In the genomic region with DNA sequence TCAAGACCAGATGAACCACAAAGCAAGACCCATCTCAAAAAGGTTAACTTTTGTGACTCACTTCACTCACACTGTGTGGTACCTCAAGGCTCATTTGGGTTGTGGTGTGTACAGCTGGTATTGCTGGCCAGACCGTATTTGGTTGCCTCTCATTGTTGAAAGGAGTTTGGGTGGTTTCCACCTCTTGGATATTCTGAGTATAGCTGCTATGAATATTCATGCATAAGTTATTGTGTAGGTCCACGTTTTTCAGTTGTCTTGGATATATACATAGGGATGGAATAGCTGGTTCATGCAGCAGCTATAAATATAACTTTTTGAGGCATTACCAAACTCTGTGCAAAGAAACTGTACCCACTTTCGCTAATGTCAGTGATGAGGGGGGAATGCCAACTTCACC, we compare ENCODE assay signal across 17 mouse cellular contexts.
"Had no signal": no experiment of that assay in that cellular context is flagged by ENCODE, and none has a peak within 500 bp of the region (broad histone marks: within the 10 kb centered on the region; RNA-seq: fewer than 3 reads in every experiment).

No protein-coding gene starts in this region.

- DNase-seq: left cerebral cortex, postnatal 4 days; liver; liver, embryonic 13.5 days; liver, postnatal 0 days; lung, adult 18-20 months; lung, adult 2 months; lung, embryonic 14.5 days; lung, postnatal 10 days; lung, postnatal 14 days; lung, postnatal 36 days; lung, postnatal 4 days; midbrain, embryonic 14.5 days had no signal

- ATAC-seq: liver, embryonic 12.5 days; liver, postnatal 0 days; lung, postnatal 0 days; midbrain, embryonic 13.5 days; midbrain, embryonic 15.5 days; midbrain, embryonic 16.5 days had no signal
